Mouse (Mus musculus) embryo, embryonic 11 days (tissue): ENCODE results near the gene Olfr924.
"Not testable (repeated sequence)": the region's sequence is repeated elsewhere in the genome, so short reads cannot be mapped to it uniquely, and the experiment has no call there.

Experiments
- DNase-seq: peaks from one replicate; pipeline ENCODE4 v3.0.0-alpha.2; 2015

The Olfr924 gene

GRCm38 (mm10) chr9:38844149-38844548 lies at the start of gene Olfr924:
Olfr924 (plus strand) TSS chr9:38844449.
- DNase-seq, result no peak

GRCm38 (mm10) chr9:38805696-38806095 lies 38.6 kb upstream of the Olfr924 start:
- peak; percentile 1 for DNase-seq

GRCm38 (mm10) chr9:38814314-38814713 lies 29.9 kb upstream of the Olfr924 start, which contains the start of gene Olfr922:
Olfr922 (plus strand) TSS chr9:38814614.
- no peak for DNase-seq

GRCm38 (mm10) chr9:38815458-38815986 lies 28.7 kb upstream of the Olfr924 start:
- no peak for DNase-seq

GRCm38 (mm10) chr9:38826245-38826644 lies 18.0 kb upstream of the Olfr924 start, which contains the start of gene Olfr923:
Olfr923 (plus strand) TSS chr9:38826545.
- DNase-seq, result no peak

GRCm38 (mm10) chr9:38833027-38833426 lies 11.2 kb upstream of the Olfr924 start:
- no peak for DNase-seq

- DNase-seq, result no peak
These were observed 10.5 kb downstream of the Olfr924 start, which contains the start of gene Olfr26 for GRCm38 (mm10) chr9:38854760-38855159. Olfr26 (plus strand) TSS chr9:38855060.

- DNase-seq, result not testable (repeated sequence)
These were observed 30.6 kb downstream of the Olfr924 start for GRCm38 (mm10) chr9:38874880-38875279.

- DNase-seq, result no peak
These were observed 32.6 kb downstream of the Olfr924 start, which contains the start of gene Olfr926 for GRCm38 (mm10) chr9:38876826-38877225. Olfr926 (plus strand) TSS chr9:38877126.
